Mouse (Mus musculus) megakaryocyte, embryonic 14.5 days (primary cell): ENCODE results near the gene Rnaseh2a.

Experiments used
- FLI1 ChIP-seq: IDR thresholded peaks from 2 replicates; pipeline ENCODE4 v1.6.1; 2012; ENCODE audit warnings: low read length, inconsistent platforms, mixed read lengths
- GATA1 ChIP-seq: IDR thresholded peaks from 3 replicates; pipeline ENCODE4 v1.6.1; 2012; ENCODE audit warnings: mixed read lengths, low read length, inconsistent platforms, borderline replicate concordance

GRCm38 (mm10) chr8:84987388-84987787 lies 17.8 kb upstream of the Rnaseh2a start:
- TF ChIP-seq GATA1: no peak
- TF ChIP-seq FLI1: no peak
